Mouse (Mus musculus): ENCODE data around the gene Porcn.

Porcn gene

DNA sequence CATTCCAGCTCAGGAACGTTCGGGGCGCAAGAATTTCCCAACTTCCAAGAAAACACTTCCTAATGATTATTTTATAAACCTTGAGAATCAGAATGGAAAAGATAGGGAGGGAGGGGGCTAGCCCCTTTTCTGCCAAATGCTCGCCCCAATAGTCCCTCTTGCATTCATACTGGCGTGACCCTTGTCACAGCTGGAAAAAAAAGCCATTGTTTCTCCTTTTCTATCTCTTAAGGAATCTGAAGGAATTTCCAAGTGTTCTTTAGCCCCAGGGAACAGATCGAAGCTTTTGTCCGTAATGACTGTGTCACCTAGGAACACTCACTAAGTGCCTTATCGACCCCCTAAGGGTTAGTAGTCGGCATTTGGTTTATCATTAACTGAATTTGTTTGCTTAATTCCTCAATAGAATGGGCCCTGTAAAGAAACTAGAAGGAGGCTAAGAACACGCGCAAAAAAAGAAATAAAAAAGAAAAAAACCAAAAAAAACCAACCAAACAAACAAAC is 421 bp upstream of the Porcn start:
- DNase-seq (ENCODE audit: low spot score in 2 of 2): no peak

DNA sequence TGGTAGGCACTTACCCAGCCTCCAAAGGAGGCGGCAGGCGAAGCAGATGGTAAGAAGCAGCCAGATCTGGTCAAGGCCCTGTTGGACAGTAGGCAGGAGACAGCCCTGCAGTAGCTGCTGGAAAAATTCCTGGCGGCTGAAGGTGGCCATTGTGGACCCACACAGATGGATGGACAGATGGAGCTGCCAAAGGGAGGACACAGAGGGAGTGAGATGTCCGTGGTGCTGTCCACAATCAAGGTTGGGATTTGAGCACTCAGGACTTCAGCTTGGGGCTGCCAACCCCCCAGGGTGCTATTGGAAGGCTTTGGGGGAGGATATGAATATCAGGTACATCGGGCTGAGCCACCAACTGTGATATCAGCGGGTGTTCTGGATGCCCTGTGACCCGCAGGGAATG is 774 bp downstream of the Porcn start:
- no peak for DNase-seq (ENCODE audit: low spot score in 2 of 2)

DNA sequence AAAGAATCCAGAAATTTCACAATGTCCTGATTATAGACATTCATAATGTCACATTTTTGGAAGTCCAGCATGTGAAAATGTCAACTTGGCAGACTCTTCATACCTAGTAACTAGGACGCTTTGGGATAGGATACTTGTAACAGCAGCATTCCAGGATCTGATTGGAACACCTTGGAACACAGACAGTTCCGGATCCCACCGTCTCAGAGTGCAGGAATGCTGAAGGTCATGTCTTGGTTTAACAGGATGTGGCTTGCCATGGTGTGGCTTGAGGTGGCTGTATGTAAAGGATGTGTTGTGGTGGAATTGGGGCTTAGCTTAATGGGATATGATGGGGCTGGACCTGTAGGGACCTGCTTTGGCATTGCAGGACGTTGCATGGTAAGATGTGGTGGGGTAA is 1.2 kb downstream of the Porcn start:
- DNase-seq (ENCODE audit: low spot score in 2 of 2): no peak

DNA sequence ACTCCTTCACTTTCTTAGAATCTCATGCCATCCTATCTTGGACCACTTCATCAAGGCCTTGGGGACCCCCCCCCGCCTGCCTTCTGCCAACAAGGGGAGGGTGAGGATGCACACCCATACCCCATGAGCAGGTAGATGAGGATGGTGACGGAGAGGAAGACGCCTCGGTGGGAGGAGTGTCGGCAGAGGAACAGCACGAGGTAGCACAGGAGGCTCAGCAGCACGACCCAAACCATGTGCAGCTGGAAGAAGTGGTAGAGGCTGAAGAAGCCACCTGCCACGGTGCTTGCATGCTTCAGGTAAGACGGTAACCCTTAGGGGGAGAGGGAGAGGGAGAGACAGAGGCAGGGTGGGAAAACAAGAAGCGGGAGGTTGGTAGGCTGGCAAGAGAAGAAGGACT is 2.2 kb downstream of the Porcn start:
- DNase-seq (ENCODE audit: low spot score in 2 of 2): no peak

DNA sequence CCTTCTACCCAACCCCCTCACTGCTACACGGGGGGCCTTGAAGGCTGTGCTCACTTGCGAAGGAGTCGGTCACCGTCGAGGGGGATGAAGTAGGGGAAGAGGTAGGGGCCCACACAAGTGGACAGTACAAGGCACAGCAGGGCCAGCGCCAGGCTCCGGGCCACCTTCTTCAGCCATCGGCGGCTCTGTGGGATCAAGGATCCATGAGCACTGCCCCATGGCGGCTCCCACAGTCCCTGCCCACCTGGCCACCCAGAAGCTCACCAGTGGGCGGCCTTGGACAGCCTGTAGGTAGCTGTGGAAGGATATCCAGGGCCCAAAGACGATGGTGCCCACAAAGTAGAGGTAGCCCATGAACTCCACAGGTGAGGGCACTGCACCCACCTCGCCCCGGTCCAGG is 3.2 kb downstream of the Porcn start:
- DNase-seq (ENCODE audit: low spot score in 2 of 2): no peak

DNA sequence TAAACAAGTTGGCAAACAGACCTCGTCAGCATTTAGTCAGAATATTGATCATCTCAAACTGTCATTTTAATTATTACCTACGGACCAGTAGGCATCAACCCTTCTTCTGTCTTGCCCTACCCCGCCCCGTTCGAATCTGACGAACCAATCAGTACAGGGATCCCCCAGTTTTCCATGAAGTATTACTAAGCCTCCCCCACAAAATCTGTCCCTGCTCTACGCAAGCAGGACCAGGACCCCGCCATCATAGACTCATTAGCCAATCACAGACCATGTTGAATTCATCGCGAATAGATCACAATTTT is 13.0 kb downstream of the Porcn start, which contains the start of gene Ebp:
Ebp (minus strand) TSS at position 94 of the 305 bp plus-strand sequence.
- DNase-seq (ENCODE audit: low spot score in 2 of 2): no peak

DNA sequence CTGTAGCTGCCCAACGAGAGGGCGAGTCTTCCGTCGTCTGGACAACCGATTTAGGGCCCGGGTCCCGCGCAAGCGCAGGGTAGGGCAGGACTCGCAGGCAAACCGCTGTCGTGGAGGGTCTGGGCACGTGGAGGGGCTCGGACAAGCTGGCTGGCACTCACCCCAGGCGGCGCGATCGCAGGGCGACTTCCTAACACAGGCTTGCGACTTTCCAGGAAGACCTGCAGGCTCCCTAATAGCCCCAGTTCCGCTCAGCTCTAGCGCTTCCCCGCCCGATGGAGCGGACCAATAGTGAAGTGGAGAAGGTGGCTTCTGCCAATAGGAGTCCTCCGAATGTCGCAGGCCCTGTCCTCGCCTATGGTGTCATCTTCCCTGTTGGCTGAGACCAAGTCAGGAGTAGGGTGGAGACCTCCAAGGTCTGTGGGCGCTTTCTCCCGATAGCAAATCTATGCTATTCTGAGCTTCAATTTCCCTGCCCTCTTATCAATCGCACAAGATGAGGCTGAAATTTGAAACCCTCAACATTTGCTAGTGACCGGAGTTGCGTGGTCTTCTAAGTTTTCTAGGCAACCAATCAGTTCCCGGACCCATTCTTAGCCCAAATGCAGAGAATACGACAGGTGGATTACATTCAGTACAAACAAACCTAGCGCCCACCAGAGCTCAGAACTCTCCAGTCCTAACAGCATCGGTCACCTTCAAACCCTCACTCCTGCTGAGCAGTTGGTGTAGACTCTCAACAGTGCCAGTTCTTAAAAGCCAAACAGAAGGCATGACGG is 13.5 kb downstream of the Porcn start:
- peak; percentile 79 to 86 for DNase-seq (ENCODE audit: low spot score in 2 of 2)

DNA sequence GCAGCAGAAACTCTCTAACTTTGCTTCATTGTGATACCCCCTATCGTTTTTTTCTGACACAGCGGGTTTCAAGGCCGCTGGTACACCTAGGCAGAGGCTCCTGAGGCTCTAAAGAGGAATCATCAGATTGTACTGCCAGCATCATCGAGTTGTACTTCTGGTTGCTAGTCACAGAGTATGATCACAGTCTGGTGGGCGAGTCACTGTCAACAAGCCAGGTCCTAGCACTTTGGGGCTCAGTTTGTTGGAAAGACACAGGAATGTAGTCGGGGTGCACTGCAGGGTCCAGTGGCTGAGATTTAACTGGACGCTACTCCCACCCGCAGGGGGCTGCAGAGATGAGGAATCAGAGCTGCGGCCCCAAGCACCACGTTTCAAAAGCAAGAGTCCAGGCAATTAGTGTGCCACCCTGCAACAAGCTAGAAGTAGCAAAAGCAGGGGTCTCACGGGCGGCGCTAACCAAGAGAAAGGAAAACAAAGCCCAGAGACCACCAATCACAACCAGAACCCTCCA is 14.1 kb downstream of the Porcn start:
- DNase-seq (ENCODE audit: low spot score in 2 of 2): no peak

DNA sequence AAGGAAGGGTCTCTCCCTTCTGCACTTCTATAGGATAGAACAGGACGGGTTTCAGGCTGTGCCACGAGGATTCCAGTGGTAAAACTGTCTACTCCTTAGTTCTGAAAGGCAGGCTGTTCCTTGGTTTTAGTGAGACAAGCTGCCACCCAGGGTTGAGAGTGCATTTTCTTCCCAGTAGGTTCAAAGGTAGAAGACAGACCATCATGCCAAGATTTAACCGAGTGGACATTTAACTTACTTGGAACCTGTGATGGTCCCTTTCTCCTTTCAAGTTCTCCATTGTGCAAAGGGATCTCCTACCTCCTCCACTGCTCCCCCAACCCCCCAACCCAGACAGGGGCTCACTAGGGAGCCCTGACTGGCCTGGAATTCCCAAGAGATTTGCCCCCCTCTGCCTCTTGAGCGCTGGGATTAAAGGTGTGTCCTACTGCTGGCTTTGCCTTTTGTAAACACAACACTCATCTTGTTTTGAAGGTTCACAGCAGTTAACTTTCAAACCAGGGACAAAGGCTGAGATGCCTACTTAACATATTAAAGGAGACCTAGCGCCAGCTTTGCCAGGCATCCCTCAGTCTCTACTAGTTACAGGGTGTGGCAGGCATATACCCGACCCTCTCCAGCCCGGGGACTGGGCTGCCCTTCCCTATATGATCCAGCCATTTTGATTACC is 23.3 kb downstream of the Porcn start:
- no peak for DNase-seq (ENCODE audit: low spot score in 2 of 2)

DNA sequence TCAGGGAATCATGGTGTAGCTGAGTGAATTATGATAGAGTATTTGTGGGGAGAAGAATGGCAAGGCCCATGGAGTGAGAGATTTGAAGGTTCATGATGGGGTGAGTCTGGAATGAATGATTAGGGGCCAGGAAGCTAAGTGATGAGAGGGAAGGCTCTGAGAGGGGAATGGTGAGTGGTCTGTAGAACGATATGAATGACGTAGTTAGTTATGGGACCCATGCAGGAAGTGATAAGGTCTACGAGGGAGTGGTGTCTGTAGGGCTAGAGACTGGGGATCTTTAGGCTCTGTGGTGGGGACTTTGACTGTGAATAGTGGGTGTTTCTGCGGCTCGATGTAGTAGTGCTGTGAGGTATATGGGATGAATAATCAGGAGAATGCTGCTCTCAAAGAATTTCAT is 26.7 kb downstream of the Porcn start:
- no peak for DNase-seq (ENCODE audit: low spot score in 2 of 2)

DNA sequence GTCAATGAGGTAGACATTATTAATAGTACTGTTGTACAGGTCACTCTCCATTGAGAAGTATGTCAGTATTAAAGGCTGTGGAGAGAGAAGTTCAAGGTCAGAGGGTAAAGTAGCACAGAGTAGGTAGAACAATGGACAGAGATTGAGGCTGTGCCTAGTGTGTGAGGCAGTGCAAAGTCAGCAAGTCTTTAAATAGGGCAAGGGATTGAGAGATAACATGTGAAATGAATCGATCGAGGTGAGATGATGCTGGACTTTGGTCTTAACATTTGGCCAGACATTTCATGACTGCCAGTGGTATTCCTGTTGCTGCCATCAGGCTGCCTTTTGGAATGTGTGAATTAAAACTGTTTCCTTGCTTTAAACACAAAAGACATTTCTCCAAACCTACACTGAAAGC is 27.5 kb downstream of the Porcn start:
- no peak for DNase-seq (ENCODE audit: low spot score in 2 of 2)

DNA sequence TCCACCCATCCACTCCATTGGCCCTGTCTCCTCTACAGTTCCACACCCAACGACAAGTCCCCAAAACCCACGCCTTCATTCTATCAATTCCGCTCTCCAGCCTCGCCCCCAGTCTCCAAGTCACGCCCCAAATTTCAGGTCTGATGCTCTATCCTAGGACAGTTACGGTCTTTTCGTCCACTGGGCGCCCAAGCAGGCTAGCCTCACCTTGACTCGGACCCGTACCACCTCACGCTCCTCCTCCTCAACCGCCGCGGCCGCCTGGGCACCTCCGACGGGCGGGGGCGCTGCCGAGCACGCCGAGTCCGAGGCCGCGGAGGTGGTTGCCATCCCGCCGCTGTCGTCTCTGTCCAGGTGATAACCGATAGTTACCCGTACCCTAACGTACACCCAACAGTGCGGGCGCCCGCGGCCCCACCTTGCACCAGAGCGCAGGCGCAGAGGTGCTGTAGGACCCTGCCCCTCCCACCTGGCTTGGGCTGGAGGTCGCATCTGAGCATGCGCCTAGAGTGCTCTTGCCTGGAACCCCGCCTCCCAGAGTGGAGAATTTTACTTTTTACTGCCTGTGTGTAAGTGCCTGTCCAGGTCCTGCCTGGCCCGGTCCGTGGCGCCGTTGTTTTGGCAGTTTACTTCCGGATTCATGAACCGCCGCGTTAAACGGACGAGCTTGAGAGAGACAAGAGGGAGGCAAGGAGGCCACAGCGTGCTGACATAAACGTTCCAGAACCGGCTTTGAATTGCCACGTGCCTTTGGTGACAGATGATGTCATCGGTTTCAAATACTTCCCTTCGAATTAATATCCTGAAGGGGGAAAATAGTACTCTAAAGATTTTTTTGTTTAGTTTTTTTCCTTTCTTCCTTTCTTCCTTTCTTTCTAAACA is 30.6 kb downstream of the Porcn start, which contains the start of gene Tbc1d25:
Tbc1d25 (minus strand) TSS at position 678 of the 882 bp plus-strand sequence.
- DNase-seq (ENCODE audit: low spot score in 2 of 2): peak; percentile 82 to 88

DNA sequence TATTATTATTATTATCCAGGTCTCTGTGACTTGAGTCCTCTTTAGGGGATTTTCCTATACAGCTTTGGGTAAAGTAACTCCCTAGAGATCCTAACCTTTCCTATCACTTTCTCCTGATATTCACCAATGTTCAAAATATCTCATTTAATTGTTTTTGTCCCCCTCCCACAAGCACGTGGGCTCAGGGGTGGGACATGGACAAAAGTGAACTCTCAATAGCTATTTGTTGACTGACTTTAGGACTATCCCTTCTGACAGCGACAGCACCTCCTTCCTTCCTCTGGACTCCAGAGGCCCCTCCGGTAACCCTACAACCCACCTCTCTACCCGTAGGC is 31.2 kb downstream of the Porcn start:
- no peak for DNase-seq (ENCODE audit: low spot score in 2 of 2)

DNA sequence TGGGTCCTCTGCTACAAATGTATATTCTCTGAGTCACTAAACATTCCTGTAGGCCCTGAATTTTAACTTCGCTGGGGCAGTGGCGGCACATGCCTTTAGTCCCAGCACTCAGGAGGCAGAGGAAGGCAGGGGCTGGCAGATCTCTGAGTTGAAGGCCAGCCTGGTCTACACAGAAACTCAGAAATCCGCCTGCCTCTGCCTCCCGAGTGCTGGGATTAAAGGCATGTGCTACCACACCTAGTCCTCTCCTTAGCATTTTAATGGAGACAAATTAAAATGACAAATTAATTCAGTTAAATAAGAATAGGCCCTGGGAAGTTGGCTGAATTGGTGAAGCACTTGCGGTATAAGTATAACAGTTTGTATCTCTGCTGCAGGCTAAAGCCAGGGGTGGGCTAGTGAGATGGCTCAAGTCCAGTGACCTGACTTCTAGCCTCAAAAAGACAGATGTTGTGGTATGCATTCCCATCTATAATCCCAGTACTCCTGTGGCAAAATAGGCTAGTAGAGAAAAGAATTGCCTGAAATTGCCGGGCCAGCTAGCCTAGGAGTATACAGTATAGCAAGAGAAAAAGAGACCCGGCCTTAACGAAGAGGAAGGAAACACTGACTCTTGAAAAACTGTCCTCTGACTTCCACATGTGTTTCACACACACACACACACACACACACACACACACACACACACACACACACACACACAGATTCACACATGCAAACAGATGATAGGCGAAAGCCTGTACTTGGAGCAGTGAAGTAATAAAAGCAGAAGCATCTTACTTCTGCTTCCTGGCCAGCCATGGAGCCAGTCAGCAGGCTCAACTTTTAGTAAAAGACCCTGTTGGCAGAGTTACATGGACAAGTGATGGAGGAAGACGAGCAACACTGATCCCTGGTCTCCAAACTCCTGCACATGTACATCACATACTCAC is 38.3 kb downstream of the Porcn start:
- DNase-seq (ENCODE audit: low spot score in 2 of 2): no peak

DNA sequence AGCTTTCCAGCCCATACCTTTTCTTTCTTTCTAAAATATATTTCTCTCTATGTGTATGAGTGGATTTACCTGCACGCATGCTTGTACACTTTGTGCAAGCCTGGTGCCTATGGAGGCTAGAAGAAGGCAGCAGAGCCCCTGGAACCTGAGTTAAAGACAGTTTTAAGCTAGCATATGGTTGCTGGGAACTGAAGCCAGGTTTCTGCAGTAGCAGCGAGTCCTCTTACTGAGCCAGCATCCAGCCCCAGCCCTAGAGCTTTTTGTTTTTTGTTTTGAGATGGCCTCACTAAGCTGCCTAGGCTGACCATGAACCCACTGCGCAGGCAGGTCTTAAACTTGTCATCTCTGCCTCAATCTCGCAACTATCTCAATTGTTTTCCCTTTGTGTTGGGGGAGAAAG is 41.9 kb downstream of the Porcn start:
- no peak for DNase-seq (ENCODE audit: low spot score in 2 of 2)

DNA sequence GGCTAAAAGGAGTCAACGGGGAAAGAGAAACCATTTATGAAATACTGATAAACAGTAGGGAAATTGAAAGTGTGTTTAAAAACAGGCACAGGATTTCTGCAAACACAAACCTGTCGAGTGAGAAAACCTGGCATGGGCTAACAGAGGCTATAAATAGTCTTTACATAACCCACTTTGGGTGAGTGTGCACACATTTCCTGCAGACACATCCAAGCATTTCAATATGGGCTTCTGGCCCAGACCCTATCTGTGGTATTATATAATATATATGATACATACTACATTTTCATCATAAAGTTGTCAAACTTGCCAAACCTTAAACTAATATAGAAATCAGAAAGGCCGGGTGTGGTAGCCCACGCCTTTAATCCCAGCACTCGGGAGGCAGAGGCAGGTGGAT is 43.2 kb downstream of the Porcn start:
- no peak for DNase-seq (ENCODE audit: low spot score in 2 of 2)

DNA sequence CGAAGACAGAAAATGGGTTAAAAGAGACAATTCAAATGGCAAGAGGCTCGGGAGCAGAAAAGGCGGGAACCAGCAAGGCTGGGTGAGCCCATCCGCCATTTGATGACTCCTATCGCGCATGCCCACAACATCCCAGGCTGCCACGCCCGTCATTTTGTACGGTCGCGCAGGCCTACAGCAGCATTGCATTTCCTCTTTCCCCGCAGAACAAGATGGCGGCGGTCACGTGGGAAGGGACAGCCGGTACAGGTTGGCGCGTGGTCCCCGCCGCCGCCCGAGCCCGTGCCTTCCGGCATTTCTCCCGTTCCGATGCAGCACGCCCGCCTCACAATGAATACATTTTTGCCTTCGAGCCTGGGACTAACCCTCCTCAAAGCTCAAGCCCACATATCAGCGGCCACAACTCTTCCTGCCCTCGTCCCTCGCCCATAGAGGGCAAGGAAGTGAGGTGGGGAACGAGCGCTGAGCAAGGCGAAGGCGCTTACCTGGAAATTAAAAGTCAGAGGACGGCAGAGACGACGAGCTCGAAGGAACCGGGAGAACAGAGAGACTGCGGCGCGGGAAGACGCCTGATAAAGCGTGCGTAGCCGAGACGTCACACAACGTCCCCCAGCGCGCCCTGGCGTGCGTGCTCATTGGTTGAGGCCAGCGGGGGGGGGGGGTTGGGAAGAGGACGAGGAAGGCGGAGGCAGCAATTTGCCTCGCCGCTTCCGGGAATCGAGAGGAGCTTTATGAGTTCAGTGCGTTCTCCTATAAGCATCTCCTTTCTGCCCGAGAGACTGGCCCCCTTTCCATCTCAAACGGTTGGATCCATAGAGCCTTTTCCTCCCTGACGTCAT is 61.0 kb downstream of the Porcn start, which contains the start of gene Rbm3:
Rbm3 (minus strand) TSS at position 728 of the 839 bp plus-strand sequence.
- DNase-seq (ENCODE audit: low spot score in 2 of 2): peak; percentile 88 to 91
